29 mouse cellular contexts compared by ENCODE assay signal in the genomic region with DNA sequence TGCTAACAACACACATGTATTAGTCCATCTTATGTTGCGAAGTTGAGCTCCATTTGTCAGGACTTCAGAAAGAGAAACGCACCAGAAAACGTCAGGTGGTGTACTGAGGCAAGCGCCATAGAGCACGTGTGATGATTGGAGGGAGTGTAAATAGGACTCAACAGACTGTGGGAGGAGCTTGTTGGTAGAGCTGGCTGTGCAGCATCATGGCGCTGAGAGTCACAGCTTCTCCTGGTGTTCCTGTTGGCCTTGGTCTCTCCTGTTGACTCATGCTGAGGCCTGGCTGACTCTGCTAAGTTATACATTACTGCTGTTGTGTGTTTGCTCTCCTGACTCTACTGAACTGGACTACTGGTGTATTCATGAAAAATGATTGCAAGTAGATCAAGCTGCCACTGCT. TPM values are rescaled to one million over a fixed set of nuclear protein-coding genes. Genes with fewer than 3 reads are reported as not detected.
DNase-seq lines count a peak whose midpoint lies in the region; ATAC-seq and TF ChIP-seq lines count a peak whose summit lies in the region.
"Had no signal": no experiment of that assay in that cellular context is flagged by ENCODE, and none has a peak within 500 bp of the region (broad histone marks: within the 10 kb centered on the region; RNA-seq: fewer than 3 reads in every experiment).

No protein-coding gene starts in this region.

- peak; percentile 58 to 72 for DNase-seq in adrenal gland, adult (ENCODE audit: inconsistent age in 2 of 2, low spot score in 1 of 2)
- no peak for DNase-seq in adrenal gland, postnatal 4 days (ENCODE audit: low spot score in 2 of 2)
- DNase-seq in layer of hippocampus, postnatal 25 days (ENCODE audit: extremely low spot score in 1 of 2, low spot score in 1 of 2), result no peak
- DNase-seq: adrenal gland, adult 8-10 months; B cell, adult 2 months; cerebellum, adult 11-12 months; cerebellum, adult 8-10 months; cerebellum, postnatal 10 days; cerebellum, postnatal 36 days; embryo, embryonic 11 days; gastrocnemius, postnatal 10 days; gastrocnemius, postnatal 36 days had no signal

- H3K4me1 ChIP-seq in intestine, postnatal 0 days (replicated peaks; ENCODE audit: control insufficient read depth, insufficient read depth, low read length), result no peaks in the 10 kb centered on the region
- no peaks in the 10 kb centered on the region for H3K4me1 ChIP-seq in intestine, embryonic 15.5 days (replicated peaks)
- peaks cover 93% of the 10 kb centered on the region for H3K4me1 ChIP-seq in megakaryocyte, embryonic 14.5 days
- H3K4me1 ChIP-seq: embryonic facial prominence, embryonic 13.5 days; forebrain, embryonic 12.5 days; forebrain, embryonic 15.5 days; hindbrain, embryonic 12.5 days had no signal

- 87% methylated on average over 6 of the region's 6 CpGs for WGBS in intestine, postnatal 0 days
- 92% methylated on average over 6 of the region's 6 CpGs for WGBS in intestine, embryonic 15.5 days

- H3K9me3 ChIP-seq in intestine, postnatal 0 days (ENCODE audit: control insufficient read depth), result no peaks in the 10 kb centered on the region
- no peaks in the 10 kb centered on the region for H3K9me3 ChIP-seq in intestine, embryonic 15.5 days
- no peaks in the 10 kb centered on the region for H3K9me3 ChIP-seq in megakaryocyte, embryonic 14.5 days
- H3K9me3 ChIP-seq: embryonic facial prominence, embryonic 10.5 days; embryonic facial prominence, embryonic 13.5 days; forebrain, embryonic 12.5 days; forebrain, embryonic 15.5 days; G1E; hindbrain, embryonic 12.5 days; hindbrain, embryonic 15.5 days had no signal

- H3K36me3 ChIP-seq in intestine, postnatal 0 days (ENCODE audit: control insufficient read depth, insufficient read depth), result peaks cover 88% of the 10 kb centered on the region
- H3K36me3 ChIP-seq in intestine, embryonic 15.5 days, result peaks cover 65% of the 10 kb centered on the region
- peaks cover 93% of the 10 kb centered on the region for H3K36me3 ChIP-seq in megakaryocyte, embryonic 14.5 days (replicated peaks; ENCODE audit: low read length)

- H3K27me3 ChIP-seq in intestine, postnatal 0 days (replicated peaks; ENCODE audit: control insufficient read depth, insufficient read depth, low read length), result no peaks in the 10 kb centered on the region
- no peaks in the 10 kb centered on the region for H3K27me3 ChIP-seq in intestine, embryonic 15.5 days (replicated peaks)
- H3K27me3 ChIP-seq in megakaryocyte, embryonic 14.5 days (replicated peaks), result no peaks in the 10 kb centered on the region
- H3K27me3 ChIP-seq: CH12.LX; embryonic facial prominence, embryonic 13.5 days; forebrain, embryonic 12.5 days; forebrain, embryonic 15.5 days; hindbrain, embryonic 12.5 days; hindbrain, embryonic 15.5 days; Patski had no signal

- TF ChIP-seq CTCF in intestine, postnatal 0 days (IDR thresholded peaks at IDR 0.05; ENCODE audit: low read depth), result no peak

- H3K4me3 ChIP-seq in intestine, postnatal 0 days (ENCODE audit: low read depth, low read length), result no peak overlapping the region
- H3K4me3 ChIP-seq in intestine, embryonic 15.5 days (replicated peaks), result no peak overlapping the region
- peak overlapping the region; percentile 44 for H3K4me3 ChIP-seq in megakaryocyte, embryonic 14.5 days (replicated peaks)
- H3K4me3 ChIP-seq: embryonic facial prominence, embryonic 10.5 days; embryonic facial prominence, embryonic 13.5 days; erythroblast, embryonic 14.5 days; forebrain, embryonic 12.5 days; forebrain, embryonic 15.5 days; hindbrain, embryonic 12.5 days; hindbrain, embryonic 15.5 days had no signal

- no peak for ATAC-seq in intestine, postnatal 0 days
- ATAC-seq in intestine, embryonic 15.5 days, result no peak
- ATAC-seq in megakaryocyte, adult 5-6 weeks (ENCODE audit: poor library complexity, severe bottlenecking), result no peak
- ATAC-seq: activated CD4-positive, CD25-positive, alpha-beta regulatory T cell, adult 4 months; forebrain, embryonic 15.5 days; Patski had no signal

- H3K4me2 ChIP-seq in intestine, postnatal 0 days (replicated peaks; ENCODE audit: low read depth), result no peak overlapping the region
- H3K4me2 ChIP-seq in intestine, embryonic 15.5 days (replicated peaks), result no peak overlapping the region
- H3K4me2 ChIP-seq: embryonic facial prominence, embryonic 13.5 days; forebrain, embryonic 12.5 days; forebrain, embryonic 15.5 days; heart, embryonic 11.5 days; hindbrain, embryonic 12.5 days; hindbrain, embryonic 15.5 days had no signal

- peak overlapping the region; percentile 35; the same call in 1 of the 2 replicates for H3K27ac ChIP-seq in intestine, postnatal 0 days (ENCODE audit: low read depth, low read length)
- no peak overlapping the region for H3K27ac ChIP-seq in intestine, embryonic 15.5 days
- H3K27ac ChIP-seq: embryonic facial prominence, embryonic 10.5 days; embryonic facial prominence, embryonic 13.5 days; forebrain, embryonic 12.5 days; forebrain, embryonic 15.5 days; hindbrain, embryonic 12.5 days; hindbrain, embryonic 15.5 days had no signal

- H3K9ac ChIP-seq in intestine, postnatal 0 days (ENCODE audit: low read depth, low read length), result no peak overlapping the region
- H3K9ac ChIP-seq in intestine, embryonic 15.5 days, result no peak overlapping the region
- H3K9ac ChIP-seq: embryonic facial prominence, embryonic 13.5 days; forebrain, embryonic 12.5 days; forebrain, embryonic 15.5 days; hindbrain, embryonic 12.5 days; hindbrain, embryonic 15.5 days had no signal

RNA-seq across cellular contexts. Expression of gene Map2k2, which starts 7.2 kb away (rescaled TPM):
- 100 to 1,000 TPM; 149 to 157 TPM for total RNA-seq in adrenal gland, postnatal 4 days (2021)
- polyA plus RNA-seq in intestine, postnatal 0 days (2015; fragmentation: Nextera tagmentation; extraction: Ambion mirVana), result 258 and 259 TPM in 2 replicates
- 190 and 208 TPM in 2 replicates for polyA plus RNA-seq in intestine, embryonic 15.5 days (2015; fragmentation: Nextera tagmentation; extraction: Ambion mirVana)
- 407 and 1,114 TPM in 2 replicates for polyA plus RNA-seq in megakaryocyte, embryonic 14.5 days (2012; ENCODE audit: insufficient read depth, low replicate concordance)
- total RNA-seq in megakaryocyte, adult 5-6 weeks (2015), result 33.9 and 40.6 TPM in 2 replicates
- total RNA-seq in megakaryocyte, adult 5-6 weeks (2017), result 38.2 and 47.8 TPM in 2 replicates
- 100 to 1,000 TPM; 123 to 127 TPM for total RNA-seq in layer of hippocampus, postnatal 25 days (2021)

RNA-seq across cellular contexts. Expression of gene Creb3l3, which starts 14.3 kb away (rescaled TPM):
- 10 to 100 TPM in 1 of 2 experiments, 1 to 10 TPM in 1; 2.3 to 16.6 TPM for total RNA-seq in adrenal gland, postnatal 4 days (2021)
- polyA plus RNA-seq in intestine, postnatal 0 days (2015; fragmentation: Nextera tagmentation; extraction: Ambion mirVana), result 385 and 396 TPM in 2 replicates
- 48.2 and 57.8 TPM in 2 replicates for polyA plus RNA-seq in intestine, embryonic 15.5 days (2015; fragmentation: Nextera tagmentation; extraction: Ambion mirVana)
- not detected in 2 replicates for polyA plus RNA-seq in megakaryocyte, embryonic 14.5 days (2012; ENCODE audit: insufficient read depth, low replicate concordance)
- total RNA-seq in megakaryocyte, adult 5-6 weeks (2015), result 0.50 and 0.58 TPM in 2 replicates
- 0.40 and 0.89 TPM in 2 replicates for total RNA-seq in megakaryocyte, adult 5-6 weeks (2017)
- under 1 TPM; 0.81 to 0.94 TPM for total RNA-seq in layer of hippocampus, postnatal 25 days (2021)
- total RNA-seq: CH12.LX; G1E; hematopoietic stem cell, adult 5-6 weeks had no signal
- polyA plus RNA-seq: activated CD4-positive, CD25-positive, alpha-beta regulatory T cell, adult 4 months; embryonic facial prominence, embryonic 10.5 days; G1E had no signal

RNA-seq across cellular contexts. Expression of gene Zbtb7a, which starts 22.1 kb away (rescaled TPM):
- 10 to 100 TPM; 71.8 to 76.6 TPM for total RNA-seq in adrenal gland, postnatal 4 days (2021)
- polyA plus RNA-seq in intestine, postnatal 0 days (2015; fragmentation: Nextera tagmentation; extraction: Ambion mirVana), result 54.1 and 67.6 TPM in 2 replicates
- polyA plus RNA-seq in intestine, embryonic 15.5 days (2015; fragmentation: Nextera tagmentation; extraction: Ambion mirVana), result 52.5 and 53.0 TPM in 2 replicates
- polyA plus RNA-seq in megakaryocyte, embryonic 14.5 days (2012; ENCODE audit: insufficient read depth, low replicate concordance), result 100.0 and 136 TPM in 2 replicates
- total RNA-seq in megakaryocyte, adult 5-6 weeks (2015), result 25.0 and 27.0 TPM in 2 replicates
- 8.8 and 14.5 TPM in 2 replicates for total RNA-seq in megakaryocyte, adult 5-6 weeks (2017)
- 100 to 1,000 TPM in 1 of 2 experiments, 10 to 100 TPM in 1; 94.7 to 101 TPM for total RNA-seq in layer of hippocampus, postnatal 25 days (2021)

RNA-seq across cellular contexts. Expression of gene Thop1, which starts 43.1 kb away (rescaled TPM):
- 10 to 100 TPM; 39.1 to 46.7 TPM for total RNA-seq in adrenal gland, postnatal 4 days (2021)
- polyA plus RNA-seq in intestine, postnatal 0 days (2015; fragmentation: Nextera tagmentation; extraction: Ambion mirVana), result 11.6 and 12.0 TPM in 2 replicates
- 57.1 and 60.1 TPM in 2 replicates for polyA plus RNA-seq in intestine, embryonic 15.5 days (2015; fragmentation: Nextera tagmentation; extraction: Ambion mirVana)
- 62.3 and 65.0 TPM in 2 replicates for polyA plus RNA-seq in megakaryocyte, embryonic 14.5 days (2012; ENCODE audit: insufficient read depth, low replicate concordance)
- 0.82 and 1.5 TPM in 2 replicates for total RNA-seq in megakaryocyte, adult 5-6 weeks (2015)
- 3.4 and 4.3 TPM in 2 replicates for total RNA-seq in megakaryocyte, adult 5-6 weeks (2017)
- total RNA-seq in layer of hippocampus, postnatal 25 days (2021), result 10 to 100 TPM; 51.3 to 54.6 TPM

RNA-seq across cellular contexts. Expression of gene Sgta, which starts 53.0 kb away (rescaled TPM):
- total RNA-seq in adrenal gland, postnatal 4 days (2021), result 100 to 1,000 TPM; 158 to 163 TPM
- 119 and 124 TPM in 2 replicates for polyA plus RNA-seq in intestine, postnatal 0 days (2015; fragmentation: Nextera tagmentation; extraction: Ambion mirVana)
- 166 and 183 TPM in 2 replicates for polyA plus RNA-seq in intestine, embryonic 15.5 days (2015; fragmentation: Nextera tagmentation; extraction: Ambion mirVana)
- polyA plus RNA-seq in megakaryocyte, embryonic 14.5 days (2012; ENCODE audit: insufficient read depth, low replicate concordance), result 262 and 632 TPM in 2 replicates
- 30.3 and 30.7 TPM in 2 replicates for total RNA-seq in megakaryocyte, adult 5-6 weeks (2015)
- 33.3 and 38.7 TPM in 2 replicates for total RNA-seq in megakaryocyte, adult 5-6 weeks (2017)
- 100 to 1,000 TPM; 171 to 178 TPM for total RNA-seq in layer of hippocampus, postnatal 25 days (2021)

Comparison
In these comparisons a context has a peak if more than half of its experiments do, and no peak if none do; other contexts are left out.
1. DNase-seq: peak in adrenal gland, adult (2 of 2); none in adrenal gland, postnatal 4 days (0 of 2) and layer of hippocampus, postnatal 25 days (0 of 2).